Mouse (Mus musculus) cerebellum, postnatal 14 days (tissue): ENCODE data around the gene Pepd.

ENCODE experiments used
- DNase-seq, 2 experiments: peaks; one replicate each; pipeline ENCODE4 v3.0.0; 2021; ENCODE audit warnings: mixed read lengths in 2 of 2

Gene Pepd

DNA sequence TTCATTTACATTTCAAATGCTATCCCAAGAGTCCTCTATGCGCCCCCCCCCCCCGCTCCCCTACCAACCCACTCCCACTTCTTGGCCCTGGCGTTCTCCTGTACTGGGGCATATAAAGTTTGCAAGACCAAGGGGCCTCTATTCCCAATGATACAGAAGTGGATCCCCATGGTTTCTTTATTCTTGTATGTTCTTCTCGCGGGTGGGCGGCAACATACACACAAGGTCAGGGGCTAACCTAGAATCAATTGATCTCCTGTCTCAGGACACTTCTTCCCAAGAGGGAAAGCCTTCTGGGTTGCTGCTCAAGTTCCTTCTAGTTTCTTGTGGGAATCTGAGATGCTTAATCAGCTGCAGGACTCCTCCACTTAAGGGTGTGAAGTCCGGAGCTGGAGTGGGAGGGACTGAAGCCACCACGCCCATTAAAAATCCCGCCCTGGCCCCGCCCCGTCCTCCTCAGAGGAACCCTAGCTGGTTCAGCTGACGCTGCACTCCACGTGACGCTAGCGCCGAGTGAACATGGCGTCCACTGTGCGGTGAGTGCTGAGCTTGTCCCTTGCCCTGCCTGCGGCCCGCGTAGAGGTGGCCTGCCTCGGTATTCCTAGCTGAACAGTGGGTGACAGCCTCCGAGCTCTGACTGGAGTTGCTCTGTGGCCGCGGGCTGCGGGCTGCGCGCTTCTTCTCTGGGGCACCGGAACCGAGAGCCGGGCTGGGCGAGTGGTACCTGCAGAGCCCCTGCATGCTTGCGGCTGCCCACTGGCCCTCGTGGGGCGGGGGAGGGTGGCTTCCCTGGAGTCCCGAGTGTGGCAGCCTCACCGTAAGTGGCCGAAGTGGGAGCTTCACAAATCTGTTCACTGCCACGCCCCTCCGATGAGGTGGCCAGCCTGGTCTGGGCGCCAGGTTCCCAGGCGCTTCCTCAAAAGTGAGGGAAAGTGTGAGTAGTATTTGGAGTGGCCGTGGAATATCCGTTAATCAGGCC, at the start of gene Pepd:
TSS of gene Pepd (plus strand) at position 461 of the 979 bp plus-strand sequence.
- peak; percentile 82 to 83 for DNase-seq

DNA sequence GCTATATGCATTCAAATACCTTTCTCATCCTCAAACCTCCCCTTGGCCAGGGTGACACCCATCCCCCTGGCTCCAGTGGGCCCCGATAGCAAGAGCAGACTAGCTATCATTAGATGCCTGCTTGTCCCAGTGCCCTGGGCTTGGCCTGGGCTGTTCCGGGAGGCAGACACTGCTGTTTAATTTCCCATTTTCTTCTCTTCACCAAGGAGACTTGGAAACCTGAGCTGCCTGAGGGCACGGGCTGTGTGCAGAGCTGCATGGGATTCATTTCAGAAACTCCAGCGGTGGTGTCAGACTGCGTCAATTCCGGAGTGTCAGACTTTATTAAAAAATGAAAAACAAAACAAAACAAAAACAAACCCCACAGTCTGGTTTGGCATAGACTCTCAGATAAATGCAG, 44.9 kb upstream of the Pepd start:
- DNase-seq, result no peak

- DNase-seq, result peak; percentile 15 to 26
Observed at GRCm38 (mm10) chr7:34869693-34870092, 42.5 kb upstream of the Pepd start.

GRCm38 (mm10) chr7:34876787-34877186, 35.4 kb upstream of the Pepd start:
- peak in 1 of 2 experiments; percentile 4 for DNase-seq

DNA sequence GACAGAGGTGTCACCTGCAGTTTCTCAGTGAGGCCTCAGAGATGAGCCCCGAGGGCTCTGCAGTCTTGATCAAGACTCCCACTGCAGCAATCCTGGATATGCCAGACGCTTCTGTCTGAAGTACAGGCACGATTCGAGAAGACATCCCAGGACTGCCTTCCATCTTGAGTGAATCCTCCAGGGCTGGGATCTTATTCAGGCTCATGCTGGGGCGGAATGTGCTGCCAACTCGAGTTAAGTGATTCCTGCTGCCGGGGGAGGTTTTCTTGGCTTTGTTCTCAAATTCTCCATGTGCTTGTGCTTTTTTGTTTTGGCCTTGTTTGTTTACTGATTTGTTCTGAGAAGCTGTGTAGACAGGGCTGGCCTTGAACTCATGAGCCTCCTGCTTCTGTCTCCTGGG, 34.4 kb upstream of the Pepd start:
- DNase-seq, result peak; percentile 29 to 39

GRCm38 (mm10) chr7:34888441-34888840, 23.7 kb upstream of the Pepd start:
- peak in 1 of 2 experiments; percentile 38 for DNase-seq

GRCm38 (mm10) chr7:34888891-34889290, 23.3 kb upstream of the Pepd start:
- peak in 1 of 2 experiments; percentile 9 for DNase-seq

- DNase-seq, result no peak
Observed at GRCm38 (mm10) chr7:34892845-34893244, 19.3 kb upstream of the Pepd start.

DNA sequence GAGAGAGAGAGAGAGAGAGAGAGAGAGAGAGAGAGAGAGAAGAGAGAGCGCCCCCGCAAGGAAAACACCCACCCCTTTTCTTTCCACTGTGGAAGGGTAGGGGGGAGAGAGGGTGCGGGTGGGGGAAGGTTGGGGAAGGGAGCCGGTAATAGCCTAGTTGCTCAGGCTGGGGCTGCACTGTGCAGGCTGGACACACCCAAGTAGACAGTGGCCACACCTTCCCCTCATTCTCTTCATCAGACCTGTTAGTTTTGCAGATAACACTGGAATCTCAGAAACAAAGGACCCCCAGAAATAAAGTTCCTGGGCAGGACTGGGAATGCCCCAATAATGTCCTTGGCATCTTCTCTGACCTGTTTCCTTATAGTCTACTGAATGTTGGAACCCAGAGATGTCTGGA, 15.7 kb upstream of the Pepd start:
- DNase-seq, result no peak

- DNase-seq, result peak; percentile 18 to 42
Observed at GRCm38 (mm10) chr7:34897058-34897457, 15.1 kb upstream of the Pepd start.

- DNase-seq, result peak in 1 of 2 experiments; percentile 25
Observed at GRCm38 (mm10) chr7:34910096-34911066, 1.8 kb upstream of the Pepd start.

GRCm38 (mm10) chr7:34913956-34914355, 1.8 kb downstream of the Pepd start:
- no peak for DNase-seq

DNA sequence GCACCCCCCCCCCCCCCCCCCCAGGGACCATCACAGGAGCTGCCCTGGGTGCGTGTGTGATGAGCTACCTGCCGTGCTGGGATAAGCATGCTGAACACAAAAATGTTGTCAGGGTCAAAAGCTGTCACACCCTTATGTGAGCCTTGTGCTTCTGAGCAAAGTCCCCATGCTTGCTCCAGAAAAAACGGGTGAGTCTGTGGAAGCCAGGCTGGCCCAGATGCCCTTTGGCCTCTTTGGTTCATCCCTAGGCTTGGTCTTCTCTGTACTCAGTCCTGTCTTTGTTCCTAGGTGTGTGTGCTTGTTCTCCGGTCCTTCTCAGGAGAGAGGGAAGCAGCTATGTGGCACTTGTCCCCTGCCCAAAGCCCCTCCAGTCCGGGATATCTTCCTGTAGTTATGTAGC, 3.4 kb downstream of the Pepd start:
- DNase-seq, result no peak

DNA sequence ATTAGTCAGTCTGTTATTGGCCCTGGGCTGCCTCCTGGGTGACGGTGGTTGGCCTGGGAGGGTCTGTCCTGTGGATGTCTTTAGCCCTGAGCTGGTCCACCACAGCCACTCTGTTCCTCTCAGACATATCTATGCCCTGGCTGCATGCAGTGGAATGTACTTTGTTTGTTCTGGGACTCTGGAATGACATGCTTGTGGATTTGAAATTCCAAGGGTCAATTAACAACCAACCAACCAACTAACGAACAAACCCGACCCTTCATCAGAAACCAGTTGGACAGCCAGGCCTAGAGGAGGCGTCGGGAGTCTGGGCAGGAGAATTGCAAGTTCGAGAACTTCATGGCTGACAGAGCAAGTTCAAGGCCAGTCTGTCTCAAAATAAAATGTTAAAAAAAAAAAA, 5.4 kb downstream of the Pepd start:
- DNase-seq, result no peak

GRCm38 (mm10) chr7:34917998-34918397, 5.8 kb downstream of the Pepd start:
- DNase-seq, result no peak

DNA sequence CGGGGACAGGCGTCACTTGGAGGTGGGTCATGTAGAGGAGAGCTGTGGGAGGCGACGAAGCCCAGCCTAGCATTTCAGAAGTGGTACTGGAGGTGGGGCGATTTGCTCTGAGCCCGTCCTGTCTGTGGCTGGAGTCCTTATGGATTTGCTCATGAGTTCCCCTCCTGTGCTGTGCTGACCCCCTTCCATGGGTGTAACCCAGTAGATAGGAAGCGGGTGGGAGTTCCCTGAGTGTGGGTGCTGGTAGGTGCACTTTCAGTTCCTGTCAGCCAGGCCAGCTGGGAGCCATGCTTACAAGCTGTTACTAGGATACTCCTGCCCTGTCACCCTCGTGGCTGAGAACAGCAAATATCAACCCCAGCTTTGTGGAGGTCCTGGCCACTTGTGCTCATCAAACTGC, 6.2 kb downstream of the Pepd start:
- no peak for DNase-seq

GRCm38 (mm10) chr7:34919054-34919453, 6.9 kb downstream of the Pepd start:
- no peak for DNase-seq

DNA sequence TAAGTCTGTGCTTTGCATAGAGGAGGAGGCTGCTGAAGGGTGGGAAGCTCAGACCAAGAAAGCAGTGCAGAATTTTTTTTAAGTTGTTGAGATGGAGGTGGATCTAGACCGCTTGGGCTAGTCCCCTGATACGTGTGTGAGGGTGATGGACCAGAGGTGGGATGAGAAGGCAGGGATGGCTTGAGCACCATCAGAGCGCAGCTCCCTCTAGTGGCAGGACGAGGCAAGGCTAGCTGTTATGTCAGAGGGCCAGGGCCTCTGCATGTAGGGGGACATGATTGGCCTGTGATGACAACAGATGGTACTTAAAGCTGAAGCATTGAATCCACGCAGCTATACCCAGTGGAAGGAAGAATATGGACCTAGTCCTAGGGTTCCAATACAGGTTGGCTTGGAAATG, 7.6 kb downstream of the Pepd start:
- DNase-seq, result peak; percentile 15 to 51

GRCm38 (mm10) chr7:34925208-34925607, 13.0 kb downstream of the Pepd start:
- peak; percentile 50 to 81 for DNase-seq

DNA sequence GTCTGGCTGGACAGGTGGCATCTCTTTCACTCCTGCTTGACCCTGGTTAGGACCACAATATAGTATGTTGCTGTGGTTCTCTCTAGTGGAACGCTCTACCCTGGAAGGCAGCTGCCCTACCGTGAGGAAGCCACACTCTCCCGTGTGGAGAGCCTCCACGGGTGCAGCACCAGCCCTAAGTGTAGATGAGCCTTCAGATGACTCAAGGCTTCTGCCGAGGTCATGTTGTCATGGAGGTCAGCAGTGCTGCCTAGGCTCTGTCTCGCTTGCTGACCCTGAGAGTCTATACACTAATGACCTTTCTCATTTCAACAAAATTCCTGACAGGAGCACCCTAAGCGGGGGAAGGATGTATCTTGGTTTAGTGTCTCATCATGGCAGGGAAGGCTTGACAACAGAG, 13.8 kb downstream of the Pepd start:
- DNase-seq, result no peak

DNA sequence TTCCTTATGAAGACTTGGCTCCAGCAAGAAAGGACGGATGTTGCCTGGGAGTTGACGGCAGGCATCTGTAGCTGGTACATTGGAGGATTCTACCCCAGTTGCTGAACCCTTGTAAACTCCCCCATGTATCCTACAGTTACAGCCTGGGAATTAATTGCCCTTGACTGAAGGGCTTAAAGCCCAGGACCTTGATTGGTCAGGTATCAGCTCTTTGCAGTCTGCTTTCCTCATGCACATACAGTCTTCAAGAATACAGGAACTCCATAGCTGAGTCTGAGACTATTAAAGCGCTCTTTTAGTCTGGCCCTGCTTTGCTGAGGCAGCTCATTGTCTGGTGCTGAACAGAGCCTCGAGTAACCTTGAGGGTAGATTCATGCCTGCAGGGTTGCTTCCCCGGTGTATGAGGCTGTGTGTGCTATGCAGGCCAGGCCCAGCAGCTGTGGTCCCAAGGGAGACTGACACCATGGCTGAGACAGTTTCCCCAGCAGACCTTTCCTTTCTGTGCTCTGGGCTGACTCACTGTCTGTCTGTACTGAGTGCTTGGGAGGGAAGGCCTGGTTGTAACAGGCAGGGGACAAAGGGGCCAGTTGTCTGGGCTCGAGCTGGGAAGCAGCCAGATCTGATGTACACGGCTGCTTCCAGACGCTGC, 17.6 kb downstream of the Pepd start:
- DNase-seq, result no peak

DNA sequence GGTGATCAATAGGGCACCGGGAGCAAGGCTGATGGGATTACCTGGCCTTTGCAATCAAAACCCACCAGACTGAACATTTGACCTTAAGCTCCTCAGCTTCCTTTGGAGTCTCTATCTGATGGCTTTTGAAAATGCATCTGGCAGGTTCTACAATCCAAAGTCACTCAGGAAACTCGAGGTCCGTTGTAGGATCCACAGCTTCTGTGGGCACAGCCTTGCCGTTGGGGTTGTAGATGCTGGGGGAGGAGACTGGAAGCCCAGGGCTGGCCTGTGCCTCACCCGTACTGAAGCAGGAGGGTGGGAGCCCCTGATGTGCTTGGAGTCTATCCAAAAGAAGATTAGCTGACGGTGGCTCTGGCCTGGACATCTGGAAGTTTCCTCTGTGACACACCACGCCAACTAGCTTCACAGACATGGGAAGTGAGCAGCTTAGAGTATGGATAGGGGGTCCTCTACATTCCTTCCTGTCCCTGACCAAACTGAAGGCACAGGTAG, 18.1 kb downstream of the Pepd start:
- no peak for DNase-seq
